Mouse (Mus musculus) v-Abl transformed pro-B cells (cell line): ENCODE results near the gene Ssc4d.

Experiments used
- in situ Hi-C, 2 experiments: fragments of 400-800 bp; cut with MboI; formaldehyde crosslinking; loops; one replicate each; pipeline ENCODE4 v1.15.1; 2025; ENCODE audit not compliant: unreplicated experiment in 2 of 2

Ssc4d gene

DNA sequence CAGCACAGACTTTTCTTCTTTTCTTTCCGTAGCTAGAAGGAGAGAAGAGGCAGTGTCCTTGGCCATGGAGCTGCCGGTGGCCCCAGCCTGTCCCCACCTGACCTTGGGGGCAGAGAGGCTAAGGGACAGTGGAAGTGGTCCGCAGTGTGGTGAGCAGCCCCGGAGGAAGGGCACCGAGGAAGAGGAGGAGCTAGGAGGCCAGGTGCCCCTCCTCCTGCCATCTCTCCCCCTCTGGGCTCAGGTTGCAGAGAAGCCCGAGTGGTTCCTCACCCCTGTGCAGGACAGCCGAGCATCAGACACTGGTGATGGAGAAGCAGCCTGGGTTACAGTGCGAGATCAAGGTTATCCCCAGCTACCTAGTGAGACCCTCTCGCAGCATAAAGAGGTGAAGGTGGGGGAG lies at the start of gene Ssc4d:
Ssc4d (minus strand) TSS at position 167 of the 400 bp plus-strand sequence.
- in situ Hi-C loops = loop anchor here in 1 of 2 experiments (5.0 kb wide), 1 partner anchor 77 kb away; no protein-coding TSS in a partner anchor

GRCm38 (mm10) chr5:136019907-136020306 lies 45.6 kb upstream of the Ssc4d start:
- in situ Hi-C loops = no loop called here

DNA sequence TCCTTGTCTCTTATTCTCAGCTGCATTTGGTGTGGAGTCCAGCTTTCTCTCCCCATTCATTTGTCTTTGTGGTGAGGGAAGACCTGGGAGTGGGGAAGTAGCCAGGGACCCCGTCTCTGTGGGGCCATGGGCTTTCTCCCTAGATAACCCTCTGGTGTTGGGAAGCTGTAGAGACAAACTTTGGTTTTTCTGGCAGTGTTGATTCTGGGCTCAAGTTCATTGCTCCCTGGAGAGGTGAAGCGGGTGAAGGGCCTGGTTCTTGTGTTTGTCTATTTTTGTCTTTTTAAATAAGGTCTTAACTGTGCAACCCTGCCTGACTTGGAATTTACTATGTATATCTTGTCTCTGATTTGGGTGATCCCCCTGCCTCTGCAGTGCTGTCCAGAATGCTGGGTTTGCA lies 44.4 kb upstream of the Ssc4d start:
- in situ Hi-C loops = no loop called here

GRCm38 (mm10) chr5:136017262-136017661 lies 42.9 kb upstream of the Ssc4d start:
- in situ Hi-C loops = no loop called here

DNA sequence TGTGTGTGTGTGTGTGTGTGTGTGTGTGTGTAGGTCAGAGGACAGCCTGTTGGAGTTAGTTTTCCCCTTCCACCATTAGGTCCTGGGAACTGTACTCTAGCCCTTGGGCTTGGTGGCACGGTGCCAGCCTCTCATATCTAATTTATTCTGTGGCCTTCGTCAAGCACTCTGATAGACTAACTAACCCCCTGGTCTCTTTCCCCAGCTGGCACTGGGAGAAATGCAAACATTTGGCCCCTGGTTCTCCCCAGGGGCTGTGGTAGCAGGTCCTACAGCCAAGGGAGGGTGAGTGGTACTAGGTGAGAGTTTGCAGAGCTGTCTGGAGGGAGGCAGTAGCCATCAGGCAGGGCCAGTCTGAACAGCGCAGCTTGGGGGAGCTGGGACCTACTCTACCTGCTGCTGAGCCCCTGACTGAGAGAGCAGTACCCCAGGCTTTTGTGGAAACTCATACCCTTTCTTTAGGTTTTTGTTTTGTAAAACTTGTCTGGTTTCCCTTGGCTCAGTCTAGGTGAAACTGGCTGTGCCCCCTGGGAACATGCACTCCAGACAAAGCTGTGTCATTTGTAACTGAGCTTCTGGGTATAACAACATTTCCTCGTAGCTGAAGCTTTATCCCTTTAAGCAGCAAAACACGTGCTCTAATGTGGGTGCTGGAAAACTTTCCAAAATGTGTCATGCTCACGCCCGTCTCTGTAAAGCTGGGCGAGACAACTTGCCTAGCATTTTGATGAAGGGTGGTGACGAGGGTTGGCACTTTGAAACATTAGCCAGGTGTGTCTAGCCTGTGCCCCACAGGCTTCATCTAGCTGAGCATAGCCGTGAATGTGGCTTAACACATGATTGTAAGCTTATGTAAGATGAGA lies 41.9 kb upstream of the Ssc4d start:
- in situ Hi-C loops = no loop called here

GRCm38 (mm10) chr5:136015586-136015985 lies 41.3 kb upstream of the Ssc4d start:
- in situ Hi-C loops = no loop called here

DNA sequence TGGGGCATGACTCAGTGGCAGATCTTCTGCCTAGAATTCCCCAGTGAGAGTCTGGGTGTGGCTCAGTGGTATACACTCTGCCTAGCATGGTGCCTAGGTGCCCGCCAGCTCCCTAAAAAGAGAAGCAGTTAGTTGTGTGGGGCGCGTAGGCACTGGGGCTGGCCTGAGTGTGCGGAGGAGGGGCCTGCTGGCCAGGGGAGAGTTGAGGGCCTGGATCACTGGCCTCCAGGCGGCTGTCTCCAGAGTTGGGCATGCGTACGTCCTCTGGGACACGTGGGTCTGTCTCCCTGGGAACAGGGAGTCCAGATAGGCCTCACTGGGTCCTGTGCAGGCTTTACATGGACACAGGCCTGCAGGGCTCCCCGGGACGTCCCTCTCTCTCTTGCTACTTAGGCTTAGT lies 40.5 kb upstream of the Ssc4d start:
- in situ Hi-C loops = no loop called here

GRCm38 (mm10) chr5:136007745-136008144 lies 33.4 kb upstream of the Ssc4d start:
- in situ Hi-C loops = no loop called here

GRCm38 (mm10) chr5:136004537-136004936 lies 30.2 kb upstream of the Ssc4d start:
- in situ Hi-C loops = no loop called here

DNA sequence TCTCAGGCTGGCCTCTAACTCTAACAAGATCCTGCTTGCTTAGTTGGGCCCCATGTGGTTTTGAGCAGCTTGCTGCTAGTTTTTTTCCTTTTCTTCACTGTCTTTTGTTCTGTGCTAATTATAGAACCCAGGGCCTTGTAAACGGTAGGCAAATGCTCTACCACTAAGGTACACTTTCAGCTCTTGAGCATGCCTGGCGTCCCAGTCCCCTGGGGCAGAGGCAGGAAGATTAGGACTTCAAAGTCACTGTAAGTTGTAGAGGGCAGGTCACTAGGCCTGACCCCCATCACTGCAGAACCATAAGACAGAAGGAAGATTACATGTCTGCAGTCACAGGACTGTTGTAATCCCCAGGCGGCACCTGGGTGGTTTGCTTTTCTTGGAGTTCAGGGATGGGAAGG lies 28.4 kb upstream of the Ssc4d start:
- in situ Hi-C loops = no loop called here

GRCm38 (mm10) chr5:136002325-136002724 lies 28.0 kb upstream of the Ssc4d start:
- in situ Hi-C loops = no loop called here

DNA sequence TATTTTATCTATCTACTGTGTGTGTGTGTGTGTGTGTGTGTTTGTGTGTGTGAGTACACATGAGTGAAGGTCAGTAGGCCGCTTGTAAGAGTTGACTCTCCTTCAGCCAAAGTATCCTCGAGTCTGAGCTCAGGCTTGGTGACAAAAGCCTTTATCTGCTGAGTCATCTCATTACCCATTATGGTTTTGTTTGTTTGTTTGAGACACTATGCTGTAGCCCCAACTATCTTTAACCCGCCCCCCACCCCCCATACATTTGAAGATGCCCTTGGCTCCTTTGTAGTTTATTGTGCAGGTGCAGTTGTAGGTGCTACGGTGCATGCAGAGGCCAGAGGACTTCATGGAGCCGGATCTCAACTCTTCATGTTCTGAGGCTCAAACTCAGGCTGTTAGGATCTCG lies 26.9 kb upstream of the Ssc4d start:
- in situ Hi-C loops = no loop called here

DNA sequence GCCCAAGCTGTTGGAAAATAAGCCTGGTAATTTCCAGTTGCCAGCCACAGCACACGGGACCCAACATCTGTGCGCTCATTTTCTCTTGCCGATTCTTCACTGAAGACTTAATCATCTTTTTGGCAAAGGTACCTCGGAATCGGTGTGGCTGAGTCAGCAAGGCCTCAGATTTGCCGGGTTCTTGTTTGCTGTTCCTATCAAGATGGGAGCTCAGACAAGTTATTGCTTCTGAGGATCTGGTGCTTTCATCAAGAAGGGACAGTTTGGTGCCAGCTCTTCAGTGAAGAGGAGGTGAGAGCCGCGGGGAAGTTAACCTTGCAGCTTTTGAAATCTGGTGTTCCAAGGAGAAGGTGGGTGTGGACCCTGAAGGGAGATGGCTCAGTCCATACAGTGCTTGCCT lies 21.8 kb upstream of the Ssc4d start:
- in situ Hi-C loops = no loop called here

DNA sequence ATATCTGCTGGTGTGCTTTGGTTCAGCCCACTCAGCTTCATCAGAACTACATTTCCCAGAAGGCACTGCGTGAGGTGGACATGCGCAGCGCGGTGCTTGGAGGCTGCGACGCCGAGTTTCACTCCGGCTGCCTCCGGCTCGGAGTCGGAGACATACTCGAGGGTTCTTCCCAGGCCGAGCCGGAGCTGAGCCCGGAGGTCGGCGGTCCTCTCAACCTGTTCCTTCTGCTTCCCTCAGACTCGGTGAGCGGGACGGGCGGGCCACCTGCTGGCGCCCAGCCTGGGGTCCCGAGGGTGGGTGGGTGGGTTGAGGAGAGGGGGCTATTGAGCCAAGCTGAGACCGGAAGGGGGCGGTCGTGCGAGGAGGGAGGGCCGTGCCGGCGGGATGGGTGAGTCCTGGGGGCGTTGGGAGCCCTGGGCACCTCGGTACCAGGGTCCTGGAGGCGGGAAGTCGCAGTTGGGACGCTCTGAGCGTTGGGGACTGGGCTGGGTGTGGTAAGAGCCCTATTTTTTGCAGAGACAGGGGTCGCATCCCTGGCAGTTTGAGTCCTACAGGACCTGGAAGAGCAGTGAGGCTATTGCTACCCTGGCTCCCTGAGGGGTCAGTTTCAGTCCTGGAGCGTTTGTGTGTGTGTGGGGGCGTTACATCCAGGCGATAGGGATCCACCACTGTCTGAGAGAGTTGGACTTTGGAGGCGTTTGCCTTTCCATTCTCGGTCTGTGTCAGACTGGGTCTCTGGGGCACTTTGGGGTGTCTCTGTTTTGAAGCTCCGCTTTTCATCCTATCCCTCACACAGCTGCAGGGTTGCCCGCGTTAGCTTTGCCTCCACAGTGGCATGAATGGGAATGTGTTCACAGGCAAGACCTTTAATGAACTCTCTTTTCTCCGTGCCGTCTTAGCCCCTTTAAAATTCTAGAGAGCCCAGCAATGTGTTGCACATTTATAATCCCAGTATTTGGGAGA lies 20.7 kb upstream of the Ssc4d start, which contains the start of gene Dtx2:
Dtx2 (plus strand) TSS at position 76 of the 963 bp plus-strand sequence.
- in situ Hi-C loops = no loop called here

DNA sequence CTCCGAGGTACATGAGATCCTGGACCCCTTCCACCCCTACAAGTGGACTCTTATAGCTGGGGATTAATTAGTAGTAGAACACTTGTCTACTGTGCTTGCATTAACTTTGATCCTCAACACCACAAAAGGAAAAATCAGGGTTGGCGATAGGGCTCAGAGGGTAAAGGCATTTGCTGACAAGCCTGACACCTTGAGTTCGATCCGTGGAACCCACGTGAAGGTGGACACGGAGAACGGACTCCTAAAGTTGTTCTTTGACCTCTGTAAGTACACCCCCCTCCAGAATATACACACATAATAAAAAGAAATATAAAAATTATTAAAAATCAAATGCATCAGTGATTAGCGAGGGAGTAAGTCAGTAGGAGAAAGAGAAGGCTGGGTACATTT lies 20.0 kb upstream of the Ssc4d start:
- in situ Hi-C loops = no loop called here

DNA sequence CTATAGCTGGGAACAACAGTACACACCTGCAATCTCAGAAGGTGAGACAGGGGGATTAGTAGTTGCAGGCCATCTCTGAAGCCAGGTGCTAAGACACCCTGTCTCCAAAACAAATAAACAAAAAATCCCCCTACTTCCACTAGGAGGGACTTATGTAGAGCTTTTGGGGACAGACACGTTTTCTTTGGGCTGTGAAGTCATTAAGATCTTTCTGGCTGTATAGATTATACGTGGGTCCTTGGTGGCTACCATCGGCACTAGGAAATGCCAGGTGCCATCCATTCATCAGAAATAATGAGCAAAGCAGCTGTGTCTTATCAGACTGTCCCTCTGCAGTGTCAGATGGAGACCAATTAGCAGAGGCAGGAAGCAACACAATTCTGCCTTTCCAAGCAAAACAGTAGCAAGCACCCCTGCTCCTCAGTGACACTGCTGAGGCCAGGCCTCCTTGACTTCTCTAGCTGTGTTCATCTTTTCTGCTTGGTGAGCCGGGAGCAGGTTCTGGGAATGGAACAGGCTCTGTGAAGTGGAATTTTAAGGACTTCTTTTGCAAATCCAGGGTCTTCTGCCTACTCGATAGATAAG lies 19.1 kb upstream of the Ssc4d start:
- in situ Hi-C loops = no loop called here

DNA sequence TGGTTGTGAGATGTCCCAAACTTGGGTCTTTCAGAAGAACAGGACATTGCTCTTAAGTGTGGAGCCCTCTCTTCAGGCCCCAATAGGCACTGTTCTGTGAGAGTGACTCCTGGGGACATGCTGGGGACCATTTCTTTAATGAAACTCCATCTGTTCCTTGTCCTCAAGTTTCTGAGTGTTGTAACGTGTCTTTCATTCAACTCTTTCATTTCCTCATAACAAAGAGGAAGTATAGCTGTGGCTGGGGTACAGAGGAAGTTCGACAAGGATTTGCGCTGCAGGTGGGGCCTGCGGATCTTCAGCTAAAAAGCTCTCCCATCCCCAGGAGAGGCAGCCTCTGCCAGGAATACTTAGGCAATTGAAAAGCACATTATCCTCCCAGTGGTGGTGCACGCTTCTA lies 16.3 kb upstream of the Ssc4d start:
- in situ Hi-C loops = no loop called here

- in situ Hi-C loops = no loop called here
Measured at GRCm38 (mm10) chr5:135987248-135987647, 12.9 kb upstream of the Ssc4d start.

- in situ Hi-C loops = loop anchor here (5.0 kb wide), 4 partner anchors 63 to 203 kb away; partner anchors contain the start of genes Alkbh4 (in 1 of the 2) and Lrwd1 (in 1 of the 2)
Measured at GRCm38 (mm10) chr5:135984546-135985044, 10.3 kb upstream of the Ssc4d start.

DNA sequence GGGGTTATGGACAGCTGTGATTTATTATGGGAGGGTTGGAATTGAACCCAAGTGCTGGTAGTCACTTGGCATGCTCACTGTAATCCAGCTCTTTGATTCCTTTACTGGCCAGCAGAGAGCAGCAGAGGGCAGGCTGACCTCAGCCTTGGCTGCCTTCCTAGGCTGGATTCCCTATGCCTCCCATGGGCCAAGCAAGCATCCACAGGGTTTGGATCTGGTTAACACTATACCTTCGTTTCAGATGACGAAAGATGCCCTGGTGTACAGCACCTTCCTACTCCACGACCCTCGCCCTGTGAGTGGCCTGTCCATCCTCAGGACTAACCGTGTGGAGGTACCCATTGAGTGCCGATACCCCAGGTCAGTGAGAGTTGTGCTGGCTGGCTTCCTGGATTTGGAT lies 8.1 kb upstream of the Ssc4d start:
- in situ Hi-C loops = loop anchor here (5.0 kb wide), 4 partner anchors 65 to 205 kb away; partner anchors contain the start of genes Alkbh4 (in 1 of the 2) and Lrwd1 (in 1 of the 2)
